Mouse (Mus musculus): ENCODE results near the gene Smlr1.

- no peak for TF ChIP-seq EP300 (IDR thresholded peaks at IDR 0.05; ENCODE audit: insufficient read depth, low read depth, low read length)
- no peak for TF ChIP-seq POLR2A (IDR thresholded peaks at IDR 0.05; ENCODE audit: insufficient read depth, low read depth, low read length)
Observed at GRCm38 (mm10) chr10:25571319-25572240, 35.5 kb upstream of the Smlr1 start.
